Mouse (Mus musculus): ENCODE results near the gene Grm4. TPM values are rescaled to one million over a fixed set of nuclear protein-coding genes. Genes with fewer than 3 reads are reported as not detected.
A peak's percentile ranks its signal among the peaks of the same experiment; 100 is the strongest.

Grm4 gene
- polyA plus RNA-seq, 1 experiment from 2014 or later = 0.59 TPM

DNA sequence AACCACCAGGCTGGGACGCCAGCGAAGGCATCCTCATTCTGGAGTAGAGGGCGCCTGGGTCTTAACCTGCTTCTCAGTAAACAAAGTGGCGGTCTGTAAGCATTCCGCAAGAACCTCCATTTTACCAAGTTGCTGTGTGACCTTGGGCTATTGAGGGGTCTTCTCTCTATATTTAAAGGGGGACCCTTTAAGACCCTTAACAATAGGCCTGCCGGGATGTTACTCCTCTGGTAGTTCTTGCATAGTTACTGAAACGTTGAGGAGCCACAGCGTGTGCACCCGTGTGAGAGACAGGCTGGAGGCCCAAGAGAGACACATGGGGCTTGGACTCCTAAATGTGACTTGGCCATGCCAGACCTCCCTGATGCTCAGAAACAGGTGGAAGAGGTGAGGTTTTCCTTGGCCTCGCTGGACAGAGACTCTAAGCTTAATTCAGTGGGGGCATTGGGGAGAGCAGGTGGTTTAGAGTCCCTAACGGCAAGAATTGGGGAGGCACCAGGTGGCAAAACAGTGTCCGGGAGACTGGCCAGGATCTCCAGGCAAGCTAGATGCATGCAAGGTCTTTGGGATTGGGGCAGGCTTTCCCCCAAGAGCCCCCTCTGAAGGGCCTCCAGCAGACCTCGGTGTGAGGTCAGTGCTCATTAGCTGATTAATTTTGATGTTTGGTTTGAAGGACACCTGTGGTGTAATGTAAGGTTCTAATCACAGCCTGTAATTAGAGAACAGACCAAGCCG is 36.9 kb upstream of the Grm4 start:
- WGBS = 2% methylated on average over 14 of the region's 14 CpGs
- Histone ChIP-seq H3K9ac (replicated peaks) (peak overlapping the region; percentile 96), H3K4me1 (replicated peaks) (peaks cover 51% of the 10 kb centered on the region), H3K4me3 (replicated peaks) (peak overlapping the region; percentile 92), H3K27ac (peak overlapping the region; percentile 99), H3K9me3 (no peaks in the 10 kb centered on the region), H3K4me2 (peak overlapping the region; percentile 91), H3K27me3 (no peaks in the 10 kb centered on the region), H3K36me3 (peaks cover 25% of the 10 kb centered on the region)
- ATAC-seq (ENCODE audit: insufficient number of reproducible peaks, insufficient read depth, low FRiP score, low TSS enrichment, low read depth) = no peak

DNA sequence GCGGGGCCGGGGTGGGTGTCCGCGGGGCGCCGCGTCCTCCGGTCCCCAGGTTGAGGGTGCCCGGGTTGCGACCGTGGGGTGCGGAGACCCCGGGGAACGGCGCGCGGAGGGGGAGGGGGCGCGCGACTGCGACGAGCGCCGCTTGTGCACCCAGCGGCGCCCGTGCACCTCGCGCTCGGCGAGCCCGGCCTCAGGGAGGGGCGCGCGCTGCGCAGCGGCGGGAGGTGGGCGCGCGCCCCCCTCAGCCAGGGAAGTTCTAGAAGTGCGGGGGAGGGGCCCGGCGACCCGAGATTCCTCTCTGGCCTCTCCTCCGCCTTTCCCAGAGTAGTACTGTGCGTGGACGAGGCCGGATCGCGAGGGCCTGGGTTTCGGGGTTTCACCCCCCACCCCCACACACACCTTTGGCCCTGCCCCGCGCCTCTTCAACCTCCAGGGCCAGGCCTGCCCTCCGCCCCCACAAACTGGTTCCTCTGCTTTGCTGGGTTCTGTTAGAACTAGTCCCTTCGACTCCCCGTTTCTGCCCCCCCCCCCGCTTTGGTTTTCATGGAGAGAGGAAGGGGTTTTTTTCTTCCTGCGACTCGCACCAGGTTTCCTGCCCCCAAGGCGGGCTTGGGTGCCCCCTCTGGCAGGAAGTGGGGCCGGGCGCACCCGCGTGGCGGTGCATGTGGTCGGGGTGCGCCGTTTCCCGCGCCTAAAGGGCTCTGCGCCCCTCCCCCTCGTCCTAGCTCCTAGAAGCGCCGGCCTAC is 36.2 kb upstream of the Grm4 start:
- Histone ChIP-seq H3K9ac (replicated peaks) (peak overlapping the region; percentile 96), H3K27ac (peak overlapping the region; percentile 99), H3K4me2 (peak overlapping the region; percentile 91), H3K27me3 (no peaks in the 10 kb centered on the region), H3K4me3 (replicated peaks) (peak overlapping the region; percentile 92), H3K9me3 (no peaks in the 10 kb centered on the region), H3K4me1 (replicated peaks) (peaks cover 57% of the 10 kb centered on the region), H3K36me3 (peaks cover 25% of the 10 kb centered on the region)
- ATAC-seq (ENCODE audit: insufficient number of reproducible peaks, insufficient read depth, low FRiP score, low TSS enrichment, low read depth) = peak; percentile 15; the same call in 1 of the 2 replicates
- under 1% methylated on average over 59 of the region's 75 CpGs for WGBS

DNA sequence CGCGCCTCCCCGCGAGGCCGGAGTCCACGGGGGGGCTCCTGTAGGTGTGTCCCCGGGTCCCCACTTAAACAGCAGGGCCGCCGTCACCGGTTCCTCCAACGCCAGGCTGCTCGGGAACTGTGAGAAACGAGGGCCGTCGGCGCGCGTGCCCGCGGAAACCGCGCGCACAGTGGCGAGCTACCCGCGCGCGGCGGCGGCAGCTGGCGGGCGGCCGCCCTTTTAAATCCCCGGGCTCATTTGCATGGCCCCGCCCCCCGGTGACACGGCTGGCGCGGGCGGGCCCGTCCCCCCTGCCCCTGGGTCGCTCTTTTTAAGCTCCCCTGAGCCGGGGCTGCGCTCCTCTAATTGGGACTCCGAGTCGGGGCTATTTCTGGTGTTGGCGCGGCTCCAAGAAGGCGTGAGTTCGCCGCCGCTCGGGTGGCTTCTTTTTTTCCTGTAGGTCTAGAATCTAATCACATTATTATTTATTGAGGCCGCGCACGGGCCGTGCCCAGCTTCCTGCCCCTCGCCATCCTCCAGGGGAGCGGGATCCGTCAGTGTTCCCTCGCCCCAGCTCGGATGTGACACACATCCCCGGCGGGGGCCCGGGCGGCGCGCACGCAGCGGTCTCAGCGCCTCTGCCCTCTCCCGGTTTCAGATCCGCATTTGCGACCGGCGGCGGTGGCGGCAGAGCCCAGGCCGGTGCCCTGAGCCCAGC is 35.3 kb upstream of the Grm4 start, which contains the start of gene Hmga1:
Gene Hmga1 (plus strand): TSS at position 183 of the 697 bp plus-strand sequence.
- peak; percentile 58 for ATAC-seq (ENCODE audit: insufficient number of reproducible peaks, insufficient read depth, low FRiP score, low TSS enrichment, low read depth)
- peaks cover 54% of the 10 kb centered on the region for H3K4me1 ChIP-seq (replicated peaks)
- under 1% methylated on average over 79 of the region's 79 CpGs for WGBS

DNA sequence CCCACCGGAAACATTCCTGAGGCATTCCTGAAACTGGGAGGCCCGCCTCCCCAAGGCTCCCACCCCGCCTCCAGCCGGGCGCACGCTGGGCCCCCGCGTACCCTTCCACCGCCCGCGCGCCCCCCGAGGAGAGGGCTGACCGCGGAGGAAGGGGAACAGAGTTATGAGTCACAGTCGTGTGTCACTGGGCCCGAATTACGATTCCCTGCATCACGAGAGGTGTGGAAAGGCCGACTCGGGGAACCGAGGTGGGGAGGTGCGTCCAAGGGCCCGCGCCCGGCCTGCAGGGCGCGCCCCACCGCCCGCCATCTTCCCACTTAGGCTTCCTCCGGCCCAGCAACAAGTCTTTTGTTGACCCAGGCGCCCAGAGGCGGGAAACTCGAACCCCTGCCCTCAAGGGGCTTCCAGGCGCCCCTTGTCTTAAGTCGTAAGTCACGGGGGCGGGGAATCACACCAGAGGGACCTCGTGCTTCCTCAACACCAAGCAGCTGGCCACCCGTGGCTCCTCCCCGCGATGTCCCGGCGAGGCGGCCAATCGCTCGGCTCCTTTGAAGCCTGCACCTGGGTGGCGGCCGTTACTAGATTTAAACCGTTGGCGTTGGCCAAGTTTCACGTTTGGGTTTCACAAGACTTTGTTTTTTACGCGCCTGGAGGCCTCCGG is 34.4 kb upstream of the Grm4 start:
- H3K9ac ChIP-seq (replicated peaks) = peak overlapping the region; percentile 96
- peak overlapping the region; percentile 91 for H3K4me2 ChIP-seq
- H3K9me3 ChIP-seq = no peaks in the 10 kb centered on the region
- peaks cover 52% of the 10 kb centered on the region for H3K4me1 ChIP-seq (replicated peaks)
- peak; percentile 49; the same call in 1 of the 2 replicates for ATAC-seq (ENCODE audit: insufficient number of reproducible peaks, insufficient read depth, low FRiP score, low TSS enrichment, low read depth)
- under 1% methylated on average over 55 of the region's 55 CpGs for WGBS
- peak overlapping the region; percentile 99 for H3K27ac ChIP-seq
- H3K27me3 ChIP-seq = no peaks in the 10 kb centered on the region
- peak overlapping the region; percentile 92 for H3K4me3 ChIP-seq (replicated peaks)
- peaks cover 8% of the 10 kb centered on the region for H3K36me3 ChIP-seq

More for the DNA sequence above, 35.3 kb upstream of the Grm4 start, which contains the start of gene Hmga1:
- peak within 1 kb of the TSS; percentile 92 for H3K4me3 ChIP-seq (replicated peaks)
- peak within 1 kb of the TSS; percentile 91 for H3K4me2 ChIP-seq
- no peaks in the 10 kb centered on the region for H3K27me3 ChIP-seq
- peak within 1 kb of the TSS; percentile 99 for H3K27ac ChIP-seq
- peaks cover 16% of the 10 kb centered on the region for H3K36me3 ChIP-seq
- peak within 1 kb of the TSS; percentile 96 for H3K9ac ChIP-seq (replicated peaks)
- no peaks in the 10 kb centered on the region for H3K9me3 ChIP-seq

DNA sequence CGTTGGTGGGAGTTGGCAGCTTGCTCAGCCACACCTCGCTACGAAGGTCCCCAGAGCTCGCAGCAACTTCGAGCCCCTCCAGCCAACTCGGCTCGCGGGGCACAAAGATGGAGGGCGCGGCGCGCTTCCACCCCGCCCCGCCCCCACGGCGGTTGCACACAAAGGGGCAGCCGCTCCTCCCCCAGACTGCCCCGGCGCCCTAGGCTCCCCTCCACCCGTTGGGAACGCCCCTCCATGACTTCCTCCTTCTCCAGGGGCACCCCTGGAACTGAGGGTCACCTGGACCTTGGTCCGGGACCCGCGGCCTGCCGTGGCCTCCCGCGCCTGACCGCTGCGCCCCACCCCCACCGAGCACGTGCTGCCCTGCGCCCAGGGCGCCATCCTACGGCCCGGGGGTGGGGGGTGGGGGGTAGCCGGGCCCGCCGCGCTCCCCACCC is 33.9 kb upstream of the Grm4 start:
- peaks cover 47% of the 10 kb centered on the region for H3K4me1 ChIP-seq (replicated peaks)
- 1% methylated on average over 39 of the region's 39 CpGs for WGBS
- peak; percentile 23 for ATAC-seq (ENCODE audit: insufficient number of reproducible peaks, insufficient read depth, low FRiP score, low TSS enrichment, low read depth)

GRCm38 (mm10) chr17:27554062-27554960 is 33.1 kb upstream of the Grm4 start:
- peaks cover 47% of the 10 kb centered on the region for H3K4me1 ChIP-seq (replicated peaks)
- 45% methylated on average over 20 of the region's 20 CpGs for WGBS
- no peaks in the 10 kb centered on the region for H3K27me3 ChIP-seq
- peak overlapping the region; percentile 91 for H3K4me2 ChIP-seq
- H3K9ac ChIP-seq (replicated peaks) = peak overlapping the region; percentile 96
- ATAC-seq (ENCODE audit: insufficient number of reproducible peaks, insufficient read depth, low FRiP score, low TSS enrichment, low read depth) = no peak
- peak overlapping the region; percentile 99 for H3K27ac ChIP-seq
- H3K36me3 ChIP-seq = no peaks in the 10 kb centered on the region
- no peaks in the 10 kb centered on the region for H3K9me3 ChIP-seq
- H3K4me3 ChIP-seq (replicated peaks) = peak overlapping the region; percentile 92

More for the DNA sequence above, 33.9 kb upstream of the Grm4 start:
- peak overlapping the region; percentile 92 for H3K4me3 ChIP-seq (replicated peaks)
- no peaks in the 10 kb centered on the region for H3K9me3 ChIP-seq
- peaks cover 3% of the 10 kb centered on the region for H3K36me3 ChIP-seq
- H3K9ac ChIP-seq (replicated peaks) = peak overlapping the region; percentile 96
- H3K27ac ChIP-seq = peak overlapping the region; percentile 99
- no peaks in the 10 kb centered on the region for H3K27me3 ChIP-seq
- H3K4me2 ChIP-seq = peak overlapping the region; percentile 91

GRCm38 (mm10) chr17:27552215-27553201 is 31.3 kb upstream of the Grm4 start:
- Histone ChIP-seq H3K36me3 (no peaks in the 10 kb centered on the region), H3K4me3 (replicated peaks) (no peak overlapping the region), H3K9ac (replicated peaks) (no peak overlapping the region), H3K27me3 (no peaks in the 10 kb centered on the region), H3K4me2 (no peak overlapping the region), H3K27ac (0 out of 2 replicates have a peak overlapping the region, but pooled peaks have one; percentile 35), H3K4me1 (replicated peaks) (peaks cover 38% of the 10 kb centered on the region), H3K9me3 (no peaks in the 10 kb centered on the region)
- ATAC-seq (ENCODE audit: insufficient number of reproducible peaks, insufficient read depth, low FRiP score, low TSS enrichment, low read depth) = no peak
- 79% methylated on average over 23 of the region's 23 CpGs for WGBS

- 60% methylated on average over 10 of the region's 10 CpGs for WGBS
- H3K4me1 ChIP-seq (replicated peaks) = peaks cover 43% of the 10 kb centered on the region
- ATAC-seq (ENCODE audit: insufficient number of reproducible peaks, insufficient read depth, low FRiP score, low TSS enrichment, low read depth) = no peak
- H3K36me3 ChIP-seq = no peaks in the 10 kb centered on the region
- no peak overlapping the region for H3K4me2 ChIP-seq
- no peaks in the 10 kb centered on the region for H3K9me3 ChIP-seq
- no peak overlapping the region for H3K4me3 ChIP-seq (replicated peaks)
- no peak overlapping the region for H3K9ac ChIP-seq (replicated peaks)
- no peaks in the 10 kb centered on the region for H3K27me3 ChIP-seq
- H3K27ac ChIP-seq = no peak overlapping the region
Measured at GRCm38 (mm10) chr17:27551393-27551940, 30.3 kb upstream of the Grm4 start.

GRCm38 (mm10) chr17:27549234-27549633 is 28.0 kb upstream of the Grm4 start:
- 65% methylated on average over 8 of the region's 8 CpGs for WGBS
- ATAC-seq (ENCODE audit: insufficient number of reproducible peaks, insufficient read depth, low FRiP score, low TSS enrichment, low read depth) = no peak
- Histone ChIP-seq H3K9me3 (no peaks in the 10 kb centered on the region), H3K4me3 (replicated peaks) (no peak overlapping the region), H3K36me3 (no peaks in the 10 kb centered on the region), H3K9ac (replicated peaks) (no peak overlapping the region), H3K4me2 (0 out of 2 replicates have a peak overlapping the region, but pooled peaks have one; percentile 0), H3K4me1 (replicated peaks) (peaks cover 42% of the 10 kb centered on the region), H3K27ac (no peak overlapping the region), H3K27me3 (no peaks in the 10 kb centered on the region)

All from limb, embryonic 12.5 days (tissue).